Mouse (Mus musculus): ENCODE measurements at regions not wholly inside any gene's neighbourhood (a gene's known extent, or its start where the extent isn't known, plus 50 kb on each side); places are given as distances from the start of the nearest gene placed in this dataset.
A peak's percentile ranks its signal among the peaks of the same experiment; 100 is the strongest.

- H3K79me2 ChIP-seq (ENCODE audit: control insufficient read depth, insufficient read depth, low read length) = no peaks in the 10 kb centered on the region
- WGBS = 60% methylated on average over 3 of the region's 3 CpGs
- TF ChIP-seq CTCF (IDR thresholded peaks at IDR 0.05; ENCODE audit: low read depth, low read length) = no peak
- TF ChIP-seq POLR2A (IDR thresholded peaks at IDR 0.05; ENCODE audit: extremely low read depth, insufficient read depth, low read length) = no peak
- no peaks in the 10 kb centered on the region for H3K27me3 ChIP-seq (ENCODE audit: control insufficient read depth, insufficient read depth, low read length)
- H3K36me3 ChIP-seq (ENCODE audit: control insufficient read depth, insufficient read depth, low read length) = no peaks in the 10 kb centered on the region
- no peaks in the 10 kb centered on the region for H3K4me1 ChIP-seq (ENCODE audit: control insufficient read depth, insufficient read depth, low read length)
- no peak for DNase-seq (ENCODE audit: extremely low read depth, low read depth, low spot score)
- no peak overlapping the region for H3K27ac ChIP-seq (replicated peaks; ENCODE audit: insufficient read depth, low read depth, low read length)
- no peak overlapping the region for H3K9ac ChIP-seq (ENCODE audit: low read depth, low read length)
- no peak overlapping the region for H3K4me3 ChIP-seq (ENCODE audit: insufficient read depth, low read depth, low read length)
Measured at GRCm38 (mm10) chr7:83429929-83430556, 154.7 kb upstream of the Tmc3 start.

- Histone ChIP-seq H3K27me3 (ENCODE audit: control insufficient read depth, insufficient read depth, low read length) (no peaks in the 10 kb centered on the region), H3K36me3 (ENCODE audit: control insufficient read depth, insufficient read depth, low read length) (no peaks in the 10 kb centered on the region), H3K4me3 (ENCODE audit: insufficient read depth, low read depth, low read length) (no peak overlapping the region), H3K9ac (ENCODE audit: low read depth, low read length) (no peak overlapping the region), H3K4me1 (ENCODE audit: control insufficient read depth, insufficient read depth, low read length) (no peaks in the 10 kb centered on the region), H3K79me2 (ENCODE audit: control insufficient read depth, insufficient read depth, low read length) (no peaks in the 10 kb centered on the region), H3K27ac (replicated peaks; ENCODE audit: insufficient read depth, low read depth, low read length) (no peak overlapping the region)
- WGBS = 46% methylated on average over 2 of the region's 2 CpGs
- DNase-seq (ENCODE audit: extremely low read depth, low read depth, low spot score) = peak; percentile 20
- no peak for TF ChIP-seq CTCF (IDR thresholded peaks at IDR 0.05; ENCODE audit: low read depth, low read length)
- no peak for TF ChIP-seq POLR2A (IDR thresholded peaks at IDR 0.05; ENCODE audit: extremely low read depth, insufficient read depth, low read length)
Measured at GRCm38 (mm10) chr7:83431094-83431493, 153.6 kb upstream of the Tmc3 start.

GRCm38 (mm10) chr7:83432843-83433242, 151.9 kb upstream of the Tmc3 start:
- no peaks in the 10 kb centered on the region for H3K36me3 ChIP-seq (ENCODE audit: control insufficient read depth, insufficient read depth, low read length)
- no peaks in the 10 kb centered on the region for H3K27me3 ChIP-seq (ENCODE audit: control insufficient read depth, insufficient read depth, low read length)
- H3K4me3 ChIP-seq (ENCODE audit: insufficient read depth, low read depth, low read length) = no peak overlapping the region
- H3K27ac ChIP-seq (replicated peaks; ENCODE audit: insufficient read depth, low read depth, low read length) = no peak overlapping the region
- H3K4me1 ChIP-seq (ENCODE audit: control insufficient read depth, insufficient read depth, low read length) = no peaks in the 10 kb centered on the region
- WGBS = 85% methylated on average over 1 of the region's 1 CpGs
- H3K9ac ChIP-seq (ENCODE audit: low read depth, low read length) = no peak overlapping the region
- no peaks in the 10 kb centered on the region for H3K79me2 ChIP-seq (ENCODE audit: control insufficient read depth, insufficient read depth, low read length)
- TF ChIP-seq POLR2A (IDR thresholded peaks at IDR 0.05; ENCODE audit: extremely low read depth, insufficient read depth, low read length) (no peak), CTCF (IDR thresholded peaks at IDR 0.05; ENCODE audit: low read depth, low read length) (no peak)
- DNase-seq (ENCODE audit: extremely low read depth, low read depth, low spot score) = no peak

GRCm38 (mm10) chr7:83433959-83434715, 150.6 kb upstream of the Tmc3 start:
- H3K36me3 ChIP-seq (ENCODE audit: control insufficient read depth, insufficient read depth, low read length) = no peaks in the 10 kb centered on the region
- no peak overlapping the region for H3K9ac ChIP-seq (ENCODE audit: low read depth, low read length)
- TF ChIP-seq CTCF (IDR thresholded peaks at IDR 0.05; ENCODE audit: low read depth, low read length) = no peak
- no peaks in the 10 kb centered on the region for H3K79me2 ChIP-seq (ENCODE audit: control insufficient read depth, insufficient read depth, low read length)
- H3K27ac ChIP-seq (replicated peaks; ENCODE audit: insufficient read depth, low read depth, low read length) = no peak overlapping the region
- 71% methylated on average over 5 of the region's 5 CpGs for WGBS
- DNase-seq (ENCODE audit: extremely low read depth, low read depth, low spot score) = no peak
- H3K4me3 ChIP-seq (ENCODE audit: insufficient read depth, low read depth, low read length) = no peak overlapping the region
- no peaks in the 10 kb centered on the region for H3K4me1 ChIP-seq (ENCODE audit: control insufficient read depth, insufficient read depth, low read length)
- no peaks in the 10 kb centered on the region for H3K27me3 ChIP-seq (ENCODE audit: control insufficient read depth, insufficient read depth, low read length)

DNA sequence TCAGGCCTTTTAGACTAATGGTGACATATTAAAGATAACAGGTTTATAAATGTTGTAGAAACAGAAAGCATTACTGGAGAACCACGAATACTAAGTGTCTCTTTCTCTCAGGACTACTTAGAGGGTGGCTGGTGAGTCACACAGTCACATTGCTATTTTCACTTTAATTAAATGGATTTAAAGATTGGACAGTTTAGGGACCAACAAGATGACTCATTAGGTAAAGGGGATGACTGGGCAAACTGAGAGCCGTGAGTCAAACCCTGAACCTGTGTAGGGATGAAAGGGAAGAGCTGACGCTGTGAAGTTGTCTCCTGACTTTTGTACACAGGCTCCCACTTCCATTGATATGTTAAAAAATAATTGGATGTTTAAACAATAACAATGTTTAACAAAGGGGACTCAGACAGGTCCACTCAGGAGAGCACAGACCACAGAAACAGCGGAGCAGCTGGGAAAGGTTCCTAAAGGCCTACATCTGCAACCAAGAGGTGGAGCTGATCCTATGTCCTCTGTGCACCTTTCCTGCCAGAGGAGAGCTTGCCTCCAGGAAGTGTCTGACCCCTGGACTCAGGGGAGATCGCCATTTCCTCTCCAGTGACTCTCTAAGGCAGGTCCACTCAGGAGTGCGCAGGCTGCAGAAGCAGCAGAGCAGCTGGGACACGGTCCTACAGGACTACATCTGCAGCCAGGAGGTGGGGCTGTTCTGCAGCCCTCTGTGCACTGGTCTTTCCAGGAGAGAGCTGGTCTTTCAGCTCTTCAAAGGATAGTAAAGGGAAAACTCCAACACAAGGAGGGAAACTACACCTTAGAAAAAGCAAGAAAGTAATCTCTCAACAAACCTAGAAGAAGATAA, 146.0 kb upstream of the Tmc3 start:
- 45% methylated on average over 7 of the region's 7 CpGs for WGBS
- no peak for DNase-seq (ENCODE audit: extremely low read depth, low read depth, low spot score)

More for the DNA sequence above, 146.0 kb upstream of the Tmc3 start:
- Histone ChIP-seq H3K36me3 (ENCODE audit: control insufficient read depth, insufficient read depth, low read length) (no peaks in the 10 kb centered on the region), H3K79me2 (ENCODE audit: control insufficient read depth, insufficient read depth, low read length) (no peaks in the 10 kb centered on the region), H3K9ac (ENCODE audit: low read depth, low read length) (no peak overlapping the region), H3K27me3 (ENCODE audit: control insufficient read depth, insufficient read depth, low read length) (no peaks in the 10 kb centered on the region), H3K4me1 (ENCODE audit: control insufficient read depth, insufficient read depth, low read length) (no peaks in the 10 kb centered on the region), H3K4me3 (ENCODE audit: insufficient read depth, low read depth, low read length) (no peak overlapping the region), H3K27ac (replicated peaks; ENCODE audit: insufficient read depth, low read depth, low read length) (no peak overlapping the region)
- TF ChIP-seq POLR2A (IDR thresholded peaks at IDR 0.05; ENCODE audit: extremely low read depth, insufficient read depth, low read length) (no peak), CTCF (IDR thresholded peaks at IDR 0.05; ENCODE audit: low read depth, low read length) (no peak)

Data from liver, adult 2 months (tissue).